Mouse (Mus musculus): ENCODE data around the gene Hdac4. TPM values are rescaled to one million over a fixed set of nuclear protein-coding genes. Genes with fewer than 3 reads are reported as not detected.

The Hdac4 gene
- 10 to 100 TPM; 35.4 to 36.2 TPM for total RNA-seq (2021)
- long read RNA-seq, experiment 1, partial matches to known transcripts, result 3 of 12 reads
- long read RNA-seq, experiment 1, other reads (novel, unspliced or antisense), result 9 of 12 reads
- long read RNA-seq, experiment 2, partial matches to known transcripts, result 14 of 27 reads
- long read RNA-seq, experiment 2, other reads (novel, unspliced or antisense), result 13 of 27 reads

- DNase-seq, result peak; percentile 55 to 66
- intact Hi-C loops (cut with DNase I), result no loop called here
Measured at GRCm38 (mm10) chr1:92195360-92196149, at the start of gene Hdac4. Hdac4 (minus strand) TSS chr1:92195699.

GRCm38 (mm10) chr1:92243549-92243948 lies 48.0 kb upstream of the Hdac4 start:
- intact Hi-C loops (cut with DNase I), result no loop called here
- DNase-seq, result no peak

- DNase-seq, result no peak
- intact Hi-C loops (cut with DNase I), result no loop called here
Measured at GRCm38 (mm10) chr1:92240072-92240471, 44.6 kb upstream of the Hdac4 start.

- intact Hi-C loops (cut with DNase I), result no loop called here
- no peak for DNase-seq
Measured at GRCm38 (mm10) chr1:92235600-92235999, 40.1 kb upstream of the Hdac4 start.

GRCm38 (mm10) chr1:92225297-92225696 lies 29.8 kb upstream of the Hdac4 start:
- intact Hi-C loops (cut with DNase I), result no loop called here
- DNase-seq, result no peak

GRCm38 (mm10) chr1:92223956-92224891 lies 28.7 kb upstream of the Hdac4 start:
- DNase-seq, result no peak
- intact Hi-C loops (cut with DNase I), result no loop called here

GRCm38 (mm10) chr1:92216710-92217109 lies 21.2 kb upstream of the Hdac4 start:
- no peak for DNase-seq
- intact Hi-C loops (cut with DNase I), result loop anchor here (5.0 kb wide), 1 partner anchor 34 kb away; no protein-coding TSS in a partner anchor

GRCm38 (mm10) chr1:92215996-92216630 lies 20.6 kb upstream of the Hdac4 start:
- intact Hi-C loops (cut with DNase I), result loop anchor here (5.0 kb wide), 1 partner anchor 34 kb away; no protein-coding TSS in a partner anchor
- peak; percentile 27 to 32 for DNase-seq

- intact Hi-C loops (cut with DNase I), result loop anchor here (5.0 kb wide), 1 partner anchor 33 kb away; no protein-coding TSS in a partner anchor
- DNase-seq, result peak; percentile 37 to 44
Measured at GRCm38 (mm10) chr1:92215131-92215638, 19.7 kb upstream of the Hdac4 start.

GRCm38 (mm10) chr1:92212003-92212750 lies 16.7 kb upstream of the Hdac4 start:
- peak; percentile 14 to 46 for DNase-seq

GRCm38 (mm10) chr1:92202639-92203352 lies 7.3 kb upstream of the Hdac4 start:
- intact Hi-C loops (cut with DNase I), result no loop called here
- no peak for DNase-seq

More at GRCm38 (mm10) chr1:92212003-92212750, 16.7 kb upstream of the Hdac4 start:
- intact Hi-C loops (cut with DNase I), result no loop called here

GRCm38 (mm10) chr1:92190463-92190862 lies 5.0 kb downstream of the Hdac4 start:
- no peak for DNase-seq

GRCm38 (mm10) chr1:92187137-92187536 lies 8.4 kb downstream of the Hdac4 start:
- intact Hi-C loops (cut with DNase I), result no loop called here

More at GRCm38 (mm10) chr1:92190463-92190862, 5.0 kb downstream of the Hdac4 start:
- intact Hi-C loops (cut with DNase I), result no loop called here

GRCm38 (mm10) chr1:92184600-92184999 lies 10.9 kb downstream of the Hdac4 start:
- DNase-seq, result no peak
- intact Hi-C loops (cut with DNase I), result loop anchor here (5.0 kb wide), 2 partner anchors 33 to 268 kb away; no protein-coding TSS in a partner anchor

More at GRCm38 (mm10) chr1:92187137-92187536, 8.4 kb downstream of the Hdac4 start:
- DNase-seq, result no peak

- no peak for DNase-seq
- intact Hi-C loops (cut with DNase I), result loop anchor here (5.0 kb wide), 2 partner anchors 34 to 269 kb away; no protein-coding TSS in a partner anchor
Measured at GRCm38 (mm10) chr1:92183101-92183790, 12.3 kb downstream of the Hdac4 start.

- intact Hi-C loops (cut with DNase I), result loop anchor here (5.0 kb wide), 2 partner anchors 35 to 270 kb away; no protein-coding TSS in a partner anchor
- no peak for DNase-seq
Measured at GRCm38 (mm10) chr1:92181970-92182369, 13.5 kb downstream of the Hdac4 start.
